Comparison of ENCODE assay signal across 16 mouse cellular contexts in genomic region chr10:68172906-68173305, GRCm38 (mm10).
"Had no signal": no experiment of that assay in that cellular context is flagged by ENCODE, and none has a peak within 500 bp of the region (broad histone marks: within the 10 kb centered on the region; RNA-seq: fewer than 3 reads in every experiment).

No protein-coding gene starts in this region.

- H3K27ac ChIP-seq: neural tube, embryonic 13.5 days; neural tube, embryonic 15.5 days; stomach, embryonic 15.5 days; stomach, postnatal 0 days had no signal

- H3K9me3 ChIP-seq: neural tube, embryonic 13.5 days; neural tube, embryonic 15.5 days; stomach, embryonic 15.5 days had no signal

- H3K27me3 ChIP-seq: neural tube, embryonic 13.5 days; neural tube, embryonic 15.5 days; stomach, embryonic 15.5 days had no signal

- H3K9ac ChIP-seq: neural tube, embryonic 13.5 days; neural tube, embryonic 15.5 days; stomach, embryonic 15.5 days had no signal

- H3K4me3 ChIP-seq: neural tube, embryonic 13.5 days; neural tube, embryonic 15.5 days; stomach, embryonic 15.5 days had no signal

- H3K36me3 ChIP-seq: neural tube, embryonic 13.5 days; neural tube, embryonic 15.5 days; stomach, embryonic 15.5 days had no signal

- DNase-seq: retina, postnatal 1 day; right cerebral cortex, adult 18-20 months; right cerebral cortex, postnatal 14 days; right cerebral cortex, postnatal 25 days; right cerebral cortex, postnatal 4 days; spleen, adult 18-20 months; thymus, adult 18-20 months; thymus, adult 2 months; thymus, postnatal 14 days; thymus, postnatal 25 days; thymus, postnatal 36 days; thymus, postnatal 4 days had no signal

- H3K4me2 ChIP-seq: neural tube, embryonic 13.5 days; neural tube, embryonic 15.5 days; stomach, embryonic 15.5 days had no signal
